Mouse (Mus musculus) telencephalon, adult 2 months (tissue): ENCODE measurements around the gene Atp5d.

Experiments
- DNase-seq: peaks from one replicate; pipeline ENCODE4 v3.0.0-alpha.2; 2011; ENCODE audit warnings: low read depth, low spot score

Atp5d gene

DNA sequence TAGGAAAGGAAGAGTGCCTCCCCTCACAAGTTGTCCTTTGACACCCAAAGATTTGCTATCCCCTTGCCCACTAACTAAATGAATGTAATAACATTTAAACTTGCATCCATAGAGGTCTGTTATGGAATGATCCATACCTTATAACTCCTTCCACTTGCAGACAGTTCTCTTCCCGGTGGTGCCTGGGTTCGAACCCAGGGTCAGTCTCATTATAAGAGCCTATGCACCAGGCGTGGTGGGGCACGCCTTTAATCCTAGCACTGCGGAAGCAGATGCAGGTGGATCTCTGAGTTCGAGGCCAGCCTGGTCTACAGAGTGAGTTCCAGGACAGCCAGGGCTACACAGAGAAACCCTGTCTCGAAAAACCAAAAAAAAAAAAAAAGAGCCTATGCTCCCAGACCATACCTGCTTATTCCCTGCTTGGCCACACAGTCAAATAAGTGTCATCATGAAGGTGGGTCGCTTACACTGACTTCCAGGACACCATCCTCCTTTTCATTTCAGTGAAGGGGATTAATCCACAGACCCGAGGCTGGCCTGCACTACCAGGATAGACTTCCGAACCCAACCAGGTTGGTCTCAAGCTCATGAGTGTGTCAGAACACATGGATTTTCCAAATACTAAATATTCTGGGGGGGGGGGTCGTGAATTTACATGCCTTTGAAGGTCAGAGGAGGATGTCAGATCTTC, 1.7 kb downstream of the Atp5d start:
- no peak for DNase-seq

DNA sequence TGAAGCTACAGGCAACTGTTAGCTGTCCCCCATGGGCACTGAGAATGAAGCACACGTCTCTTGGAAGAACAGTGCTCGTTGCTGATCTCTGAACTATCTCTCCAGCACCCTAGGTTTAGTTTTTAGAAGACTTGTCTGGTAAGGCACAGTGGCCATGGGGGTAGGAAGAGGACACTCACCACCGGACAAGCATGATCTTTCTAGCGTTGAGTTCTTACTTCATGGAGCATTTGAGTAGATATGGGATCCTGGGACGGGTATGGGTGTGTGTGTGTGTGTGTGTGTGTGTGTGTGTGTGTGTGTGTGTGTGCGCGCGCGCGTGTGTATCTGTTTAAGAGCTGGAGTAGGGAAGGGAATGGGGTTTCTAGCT, 2.2 kb downstream of the Atp5d start, which contains the start of gene Cbarp:
Gene Cbarp, minus strand, starts transcription at position 170 of the 370 bp plus-strand sequence.
- no peak for DNase-seq

DNA sequence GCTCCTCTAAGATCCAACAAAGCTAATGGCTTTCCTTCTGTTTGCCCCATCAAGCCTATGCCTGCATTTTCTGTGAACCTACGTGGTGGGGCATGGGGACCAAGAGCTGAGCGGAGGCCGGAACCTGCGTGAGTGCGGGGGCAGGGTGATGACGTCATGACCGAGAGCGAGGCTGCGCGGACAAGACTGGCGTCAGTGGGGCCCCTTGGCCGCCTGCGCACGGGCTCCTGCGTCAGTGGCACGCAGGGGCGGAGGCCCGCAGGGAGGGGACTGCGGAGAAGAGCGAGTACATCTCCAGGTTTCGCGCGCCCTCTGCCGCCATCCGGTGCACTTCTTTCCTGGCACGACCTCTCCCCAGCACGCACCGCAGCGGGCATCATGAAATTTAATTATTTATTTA, 2.8 kb downstream of the Atp5d start:
- peak; percentile 96 for DNase-seq

DNA sequence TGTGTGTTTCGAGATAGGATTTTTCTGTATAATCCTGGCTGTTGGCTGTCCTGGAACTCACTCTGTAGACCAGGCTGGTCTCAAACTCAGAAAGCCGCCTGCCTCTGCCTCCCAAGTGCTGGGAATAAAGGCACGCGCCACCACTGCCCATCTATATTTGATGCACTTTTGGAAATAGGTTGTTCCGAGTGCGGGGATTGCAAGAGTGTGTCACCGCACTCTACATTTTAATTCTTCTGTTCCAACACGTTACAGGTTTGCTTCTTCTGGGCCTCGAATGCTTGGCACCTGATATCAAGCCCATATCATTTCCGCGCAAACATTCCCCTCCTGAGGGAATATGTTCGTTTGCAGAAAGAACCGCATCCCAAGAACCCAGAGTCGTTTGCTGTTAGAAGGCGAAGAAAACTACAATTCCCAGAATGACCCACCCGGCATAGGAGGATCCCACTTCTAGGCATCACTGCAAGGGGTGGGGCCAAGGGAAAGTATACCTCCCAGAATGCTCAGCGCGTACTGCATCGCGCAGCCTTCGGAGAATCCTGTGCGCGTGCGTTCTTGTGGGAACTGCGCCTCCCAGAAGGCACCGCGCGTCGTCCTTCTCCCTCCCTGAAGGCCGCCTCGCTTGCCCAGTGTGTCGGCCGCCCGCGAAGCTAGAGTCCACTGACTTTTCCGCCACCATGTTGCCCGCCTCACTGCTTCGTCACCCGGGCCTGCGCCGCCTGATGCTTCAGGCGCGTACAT, 3.5 kb downstream of the Atp5d start:
- DNase-seq: peak; percentile 99

DNA sequence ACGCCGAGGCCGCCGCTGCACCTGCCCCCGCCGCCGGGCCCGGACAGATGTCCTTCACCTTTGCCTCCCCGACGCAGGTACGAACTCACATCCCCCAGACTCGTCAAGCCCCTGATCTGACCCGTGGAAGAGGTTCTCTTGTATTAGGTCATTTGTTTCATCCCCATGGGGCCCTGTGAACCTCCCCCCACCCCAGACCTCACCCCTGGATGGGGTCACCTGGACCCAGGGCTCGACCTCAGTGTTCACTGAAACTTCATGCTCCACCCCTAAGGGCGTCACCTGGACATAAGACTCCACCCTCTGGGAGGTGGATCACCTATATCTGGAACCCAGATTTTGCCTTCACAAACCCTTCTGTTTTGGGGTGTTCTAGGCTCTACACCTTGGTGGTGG, 4.1 kb downstream of the Atp5d start:
- DNase-seq: no peak

DNA sequence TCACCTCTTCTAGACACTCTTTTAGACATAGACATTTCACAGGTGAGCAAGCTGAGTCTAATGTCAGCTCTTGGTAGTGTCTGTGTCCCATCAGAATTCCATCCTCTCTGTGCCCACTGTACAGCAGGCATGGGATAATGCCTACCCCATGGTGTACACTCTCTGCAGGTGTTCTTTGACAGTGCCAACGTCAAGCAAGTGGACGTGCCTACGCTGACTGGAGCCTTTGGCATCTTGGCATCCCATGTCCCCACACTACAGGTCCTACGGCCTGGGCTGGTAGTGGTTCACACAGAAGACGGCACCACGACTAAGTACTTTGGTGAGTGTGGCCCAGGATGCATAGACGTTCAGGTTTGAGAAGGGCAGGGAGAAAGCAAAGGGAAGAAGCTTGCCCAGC, 5.2 kb downstream of the Atp5d start:
- DNase-seq: no peak

DNA sequence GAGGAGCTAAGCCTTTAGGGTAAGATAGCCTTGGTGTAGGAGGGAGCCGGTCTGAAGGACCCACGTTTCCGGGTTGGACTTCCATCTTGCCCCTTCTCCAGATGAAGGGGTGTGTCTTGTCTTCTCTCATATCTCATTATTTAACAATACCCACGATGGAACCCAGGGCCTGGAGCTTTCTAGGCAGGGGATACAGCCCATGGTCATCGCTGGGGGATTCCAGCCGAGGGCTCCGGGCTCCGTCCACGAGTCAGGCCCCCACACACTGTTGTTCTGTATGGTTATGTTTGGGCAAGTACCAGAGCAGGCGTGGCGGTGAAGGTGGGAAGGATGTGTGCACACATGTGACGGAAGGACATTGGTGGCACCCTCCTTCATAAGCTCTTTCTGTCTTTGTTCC, 5.7 kb downstream of the Atp5d start:
- DNase-seq: no peak

DNA sequence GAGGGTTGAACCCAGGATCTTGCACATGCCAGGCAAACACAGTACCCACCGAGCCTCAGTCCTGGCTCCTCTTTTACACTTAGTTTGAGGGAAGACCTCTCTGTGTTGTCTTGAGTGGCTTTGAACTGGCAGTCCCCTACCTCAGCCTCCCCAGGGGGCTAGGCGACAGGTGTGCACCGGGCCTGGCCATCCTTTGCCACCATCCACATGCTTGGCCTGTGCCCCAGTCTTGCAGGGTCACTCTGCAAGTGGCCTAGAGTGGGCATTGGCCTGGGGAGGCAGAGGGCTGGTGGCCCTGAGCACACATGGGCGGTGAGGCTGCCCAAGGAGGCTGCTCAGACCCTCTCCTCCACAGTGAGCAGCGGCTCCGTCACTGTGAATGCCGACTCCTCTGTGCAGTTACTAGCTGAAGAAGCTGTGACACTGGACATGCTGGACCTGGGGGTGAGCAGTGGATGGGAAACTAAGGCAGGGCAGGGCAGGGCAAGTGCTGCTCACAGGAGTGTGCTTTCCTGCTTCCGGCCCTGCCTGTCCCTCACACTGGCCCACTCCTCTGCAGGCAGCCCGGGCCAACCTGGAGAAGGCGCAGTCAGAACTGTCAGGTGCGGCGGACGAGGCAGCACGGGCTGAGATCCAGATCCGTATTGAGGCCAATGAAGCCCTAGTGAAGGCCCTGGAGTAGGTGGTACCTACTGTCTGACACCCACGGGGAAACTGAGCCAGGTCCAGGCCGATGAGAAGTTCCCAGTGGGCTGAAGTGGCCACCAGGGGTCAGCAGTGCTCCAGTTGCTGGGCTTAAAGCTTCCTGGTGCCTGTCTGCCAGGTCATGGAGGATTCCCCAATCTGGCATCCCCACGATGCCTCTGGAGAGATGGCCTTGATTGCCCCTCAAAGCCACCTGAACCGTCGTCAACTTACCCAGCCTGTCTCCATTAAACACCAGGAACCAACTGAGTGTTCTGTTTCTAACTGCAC, 6.7 kb downstream of the Atp5d start:
- no peak for DNase-seq

DNA sequence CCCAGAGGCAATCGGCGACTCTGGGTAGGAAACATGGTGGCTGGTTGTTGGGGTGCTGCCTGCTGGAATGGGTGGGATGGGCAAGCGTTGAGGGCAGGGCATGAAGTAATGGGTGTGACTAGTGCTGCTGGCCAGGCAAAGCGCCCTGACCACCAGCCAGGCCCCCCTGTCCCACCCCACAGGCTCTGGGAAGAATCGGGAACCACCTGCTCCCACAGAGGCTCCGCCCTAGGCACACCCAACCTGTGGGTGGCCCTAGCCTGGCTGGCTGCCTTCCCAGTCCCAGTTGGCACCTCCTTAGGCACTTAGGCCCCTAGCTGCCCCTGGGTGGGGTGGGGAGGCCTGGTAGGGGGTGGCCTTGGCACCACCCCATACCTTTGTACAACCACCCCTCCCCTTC, 7.5 kb downstream of the Atp5d start:
- DNase-seq: no peak

DNA sequence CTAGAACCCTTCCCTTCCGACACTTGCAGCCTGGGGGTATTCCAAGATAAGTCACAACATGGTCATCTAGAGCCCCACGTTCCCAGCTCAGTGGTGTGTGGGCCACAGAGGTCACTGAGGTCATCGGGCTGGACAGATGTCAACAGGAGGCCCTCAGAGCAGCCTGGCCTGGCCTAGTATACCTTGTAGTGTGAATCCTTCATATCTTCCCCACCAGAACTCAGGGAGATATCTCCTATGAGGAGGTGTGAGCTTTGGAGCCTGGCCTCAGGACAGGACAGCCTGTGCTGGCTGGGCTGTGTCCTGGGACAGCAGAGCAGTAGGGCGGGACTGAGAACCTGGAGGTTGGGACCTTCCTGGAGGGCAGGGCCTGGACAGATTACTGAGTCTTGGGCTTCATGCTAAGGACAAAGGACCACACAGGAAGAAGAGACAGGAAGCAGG, 8.2 kb downstream of the Atp5d start:
- DNase-seq: no peak

DNA sequence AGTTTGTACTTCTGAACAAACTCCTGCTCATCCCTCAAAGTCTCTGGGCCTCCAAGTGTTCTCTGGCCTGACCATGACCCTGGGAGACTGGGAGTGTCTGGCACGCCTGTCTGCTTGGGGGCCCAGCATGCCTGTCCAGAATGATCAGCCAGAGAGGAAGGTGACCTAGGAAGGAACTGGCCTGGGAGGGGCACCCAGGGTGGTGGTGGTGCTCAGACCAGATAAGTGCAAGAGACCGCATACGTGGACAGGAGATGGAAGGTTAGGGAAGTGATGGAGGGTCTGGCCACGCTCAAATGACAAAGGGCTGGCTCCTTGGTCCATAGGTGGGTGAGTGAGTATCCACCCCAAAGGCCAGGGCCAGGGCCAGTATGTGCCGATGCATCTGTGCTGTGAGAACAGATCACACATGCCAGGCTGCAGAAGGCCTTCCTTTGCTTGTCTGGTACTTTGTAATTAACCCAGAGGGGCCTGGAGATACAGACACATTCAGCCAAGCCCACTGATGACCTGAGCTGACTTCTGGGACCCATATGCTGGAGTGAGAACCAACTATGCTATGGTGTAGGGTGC, 8.8 kb downstream of the Atp5d start:
- no peak for DNase-seq

DNA sequence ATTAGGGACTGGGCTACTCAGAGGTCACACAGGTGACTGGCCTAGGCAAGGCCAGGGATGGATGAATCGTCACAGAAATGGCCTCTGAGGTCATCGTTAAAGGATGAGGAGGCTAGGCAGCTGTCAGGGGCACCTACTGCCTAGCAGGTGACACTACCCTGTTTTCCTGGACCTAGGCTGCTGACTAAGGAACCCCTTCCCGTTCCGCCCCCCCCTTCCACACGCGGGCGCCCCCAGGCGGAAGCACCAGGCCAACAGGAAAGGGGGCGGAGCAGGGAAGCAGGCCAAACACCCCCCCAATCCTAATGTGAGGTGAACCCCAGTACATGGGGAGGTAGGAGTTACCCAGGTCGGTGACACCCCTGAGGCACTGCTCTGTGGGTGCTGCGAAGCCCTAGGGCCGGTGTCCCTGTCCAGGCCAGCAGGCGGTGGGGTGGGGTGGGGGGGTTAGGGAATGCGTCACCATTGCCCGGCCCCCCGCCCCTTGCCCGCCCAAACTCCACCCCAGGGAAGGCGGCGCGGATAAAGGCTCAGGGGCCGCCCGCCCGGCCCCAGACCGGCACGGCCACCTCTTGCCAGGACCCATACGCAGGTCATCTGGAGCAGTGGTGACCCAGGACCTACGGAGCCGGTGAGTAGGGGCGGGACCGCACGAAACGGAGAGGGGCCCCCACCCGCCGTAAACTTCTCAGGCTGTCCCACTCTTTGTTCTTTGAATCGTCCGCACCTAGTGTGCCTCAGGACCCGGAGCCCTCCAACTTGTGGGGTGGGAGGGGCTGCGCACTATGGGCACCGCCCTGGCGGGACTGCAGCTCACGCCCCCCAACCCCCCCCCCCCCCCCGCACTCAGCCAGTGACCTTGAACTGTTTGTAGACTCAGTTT, 9.5 kb downstream of the Atp5d start, which contains the start of gene Midn:
Gene Midn, plus strand, starts transcription at position 554 of the 883 bp plus-strand sequence.
- no peak for DNase-seq

DNA sequence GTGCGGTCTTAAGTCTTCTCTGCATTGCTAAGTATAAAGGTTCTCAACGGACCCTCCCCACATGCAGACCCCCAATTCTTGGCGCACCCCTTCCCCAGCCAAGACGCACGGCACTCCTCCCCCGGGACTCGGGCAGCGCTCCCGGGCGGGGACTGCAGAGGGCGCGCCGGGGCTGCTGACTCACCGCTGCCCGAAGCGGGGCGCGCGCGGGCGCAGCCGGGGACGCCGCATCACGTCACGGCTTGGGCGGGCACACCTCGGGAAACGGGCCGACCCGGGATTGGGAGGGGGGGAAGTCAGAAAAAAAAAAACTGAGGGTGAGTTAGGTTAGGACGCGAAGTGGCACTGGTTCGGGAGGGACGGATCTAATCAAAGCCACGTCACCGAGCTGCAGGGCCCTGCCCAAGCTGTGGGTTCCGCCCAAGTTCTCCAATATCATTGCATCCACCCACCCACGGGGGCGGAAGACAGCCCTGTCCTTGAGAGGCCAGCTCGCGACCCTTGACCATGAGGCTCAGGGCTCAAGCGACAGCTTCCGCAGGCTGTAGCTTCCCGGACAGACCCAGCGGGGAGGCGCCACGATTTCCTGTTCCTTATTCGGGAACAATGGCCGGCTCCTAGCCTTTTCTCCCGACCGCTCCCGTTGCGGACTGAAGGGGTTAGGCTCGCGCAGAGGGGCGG, 10.3 kb downstream of the Atp5d start:
- peak; percentile 81 for DNase-seq

DNA sequence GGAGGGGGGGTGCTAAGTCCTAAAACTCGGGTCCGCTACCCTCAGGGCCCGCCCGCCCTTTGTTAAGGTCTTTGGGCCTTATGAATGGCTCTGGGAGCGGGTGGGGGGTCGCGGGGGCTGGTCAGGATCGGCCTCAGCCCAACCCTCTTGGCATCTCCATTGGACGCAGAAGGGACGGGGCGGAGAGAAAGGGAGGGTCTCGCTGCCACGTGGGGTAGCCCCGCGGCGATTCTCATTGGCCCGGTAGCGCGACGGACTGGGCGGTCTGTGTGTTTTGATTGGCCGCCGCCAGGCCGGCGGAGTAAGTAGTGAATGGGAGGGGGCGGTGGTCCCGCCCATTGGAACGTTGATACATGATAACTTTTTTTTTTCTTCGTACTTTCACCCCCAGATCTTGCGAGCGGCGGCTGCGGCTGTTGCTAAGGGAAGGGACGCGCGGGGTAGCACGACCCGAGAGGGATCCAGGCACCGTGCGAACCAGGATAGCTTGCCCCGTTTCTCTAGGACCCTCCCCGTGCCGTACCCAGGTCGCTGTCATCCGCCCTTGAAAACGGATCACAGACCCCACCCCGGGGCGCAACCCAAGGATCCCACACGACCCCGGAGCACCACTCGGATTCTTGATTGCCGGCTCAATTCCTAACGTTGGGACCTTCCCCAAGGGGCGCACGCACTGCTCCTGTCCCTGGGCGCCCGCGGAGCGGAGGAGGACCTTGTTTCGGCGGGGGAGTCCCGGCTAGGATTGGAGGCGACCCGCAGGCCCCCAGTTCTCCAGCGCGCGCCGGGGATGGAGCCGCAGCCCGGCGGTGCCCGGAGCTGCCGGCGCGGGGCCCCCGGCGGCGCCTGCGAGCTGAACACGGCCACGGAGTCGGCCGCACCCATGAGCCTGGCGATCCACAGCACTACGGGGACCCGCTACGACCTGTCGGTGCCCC, 11.1 kb downstream of the Atp5d start:
- peak; percentile 98 for DNase-seq

DNA sequence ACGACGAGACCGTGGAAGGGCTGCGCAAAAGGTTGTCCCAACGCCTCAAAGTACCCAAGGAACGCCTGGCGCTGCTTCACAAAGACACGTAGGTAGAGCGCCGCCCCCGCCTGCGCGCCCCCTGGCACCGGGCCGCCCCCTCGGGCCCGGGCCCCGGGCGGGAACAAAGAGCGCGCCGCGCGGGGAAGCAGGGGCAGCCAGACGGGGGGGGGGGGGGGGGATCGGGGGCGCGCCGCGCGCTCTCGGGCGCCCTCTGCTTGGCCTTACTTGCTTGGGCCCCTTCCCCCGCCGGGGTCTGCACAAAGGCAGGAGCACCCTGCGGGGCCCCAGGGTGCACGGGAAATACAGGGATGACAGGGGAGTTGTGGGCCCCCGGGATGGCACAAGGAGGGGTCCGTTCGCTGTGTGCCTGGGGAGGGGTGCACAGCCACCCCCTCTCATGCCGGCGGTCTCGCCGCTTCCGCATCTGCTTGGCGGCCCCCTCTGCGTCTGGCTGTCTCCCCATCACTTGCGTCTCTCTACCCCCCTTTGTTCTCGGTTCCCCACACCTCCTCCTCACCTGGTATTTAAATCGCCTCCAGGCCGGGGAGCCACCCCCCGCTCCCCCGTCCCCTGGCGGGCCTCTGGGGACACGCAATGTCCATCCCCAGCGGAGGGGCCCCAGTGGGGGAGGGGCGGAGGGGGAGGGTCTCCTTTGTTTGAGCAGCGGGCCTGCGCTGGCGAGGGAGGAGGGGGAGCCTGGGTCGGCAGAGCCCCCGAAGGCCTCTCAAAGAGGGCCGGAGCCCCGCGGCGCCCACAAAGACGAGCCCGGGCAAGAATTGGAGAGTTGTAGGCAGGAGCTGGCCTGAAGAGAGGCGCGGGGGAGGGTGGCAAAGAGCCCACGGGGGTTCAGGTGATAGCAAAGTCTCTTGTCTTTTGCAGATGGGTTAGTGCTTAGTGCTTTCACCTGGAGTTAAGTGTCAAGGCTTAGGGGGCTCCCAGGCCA, 12.1 kb downstream of the Atp5d start:
- DNase-seq: no peak

DNA sequence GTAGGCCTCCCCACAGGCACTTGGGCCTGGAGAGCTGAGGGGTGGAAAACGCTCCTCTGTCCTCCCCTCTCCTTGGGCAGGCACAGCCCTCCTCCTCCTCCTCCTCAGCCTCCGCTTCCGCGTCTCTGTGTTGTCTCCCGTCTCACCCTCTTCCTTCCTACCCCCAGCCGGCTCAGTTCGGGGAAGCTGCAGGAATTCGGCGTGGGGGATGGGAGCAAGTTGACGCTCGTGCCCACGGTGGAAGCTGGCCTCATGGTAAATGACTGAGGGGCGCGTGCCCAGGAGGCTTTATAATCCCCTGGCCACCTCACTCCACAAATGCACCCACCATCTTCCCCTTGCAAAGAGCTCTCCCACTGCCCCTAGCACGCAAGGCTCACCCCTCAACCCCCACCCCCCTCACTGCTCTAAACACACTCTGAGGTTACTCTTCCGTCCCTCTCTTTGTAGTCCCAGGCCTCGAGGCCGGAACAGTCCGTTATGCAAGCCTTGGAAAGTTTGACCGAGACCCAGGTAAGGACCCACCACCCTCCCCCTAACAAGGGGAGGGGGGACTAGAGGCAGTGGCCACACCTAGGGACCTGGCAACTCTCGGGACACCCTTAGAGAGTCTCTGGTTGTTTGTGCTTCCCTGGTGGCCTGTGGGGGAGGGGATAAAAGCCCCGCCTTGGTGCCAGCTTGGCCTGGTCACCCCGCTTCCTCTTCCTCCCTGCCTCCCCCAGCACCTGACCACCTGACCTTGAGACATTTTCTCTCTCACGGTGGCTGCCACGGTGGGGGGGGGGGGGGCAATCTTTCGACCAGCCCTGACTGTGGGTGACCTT, 13.0 kb downstream of the Atp5d start:
- no peak for DNase-seq
